Mouse (Mus musculus) mouse embryonic stem cell (cell line): ENCODE data around the gene Ccdc126.

Experiments used
- in situ Hi-C, 2 experiments: fragments of 300-500 bp; cut with MboI; formaldehyde crosslinking; loops; 1 replicate in 1 of 2; 3 replicates in 1 of 2; pipeline ENCODE4 v1.14.3; 2019 to 2020; ENCODE audit warnings: low sequenced_read_pairs in 2 of 2, low pct_unique_long_range_greater_than_20kb in 1 of 2, mixed read lengths in 1 of 2; ENCODE audit not compliant: unreplicated experiment in 1 of 2

The Ccdc126 gene

GRCm38 (mm10) chr6:49332060-49332370 lies 12.9 kb downstream of the Ccdc126 start:
- in situ Hi-C loops = no loop called here

GRCm38 (mm10) chr6:49338566-49338965 lies 19.5 kb downstream of the Ccdc126 start:
- in situ Hi-C loops = no loop called here

DNA sequence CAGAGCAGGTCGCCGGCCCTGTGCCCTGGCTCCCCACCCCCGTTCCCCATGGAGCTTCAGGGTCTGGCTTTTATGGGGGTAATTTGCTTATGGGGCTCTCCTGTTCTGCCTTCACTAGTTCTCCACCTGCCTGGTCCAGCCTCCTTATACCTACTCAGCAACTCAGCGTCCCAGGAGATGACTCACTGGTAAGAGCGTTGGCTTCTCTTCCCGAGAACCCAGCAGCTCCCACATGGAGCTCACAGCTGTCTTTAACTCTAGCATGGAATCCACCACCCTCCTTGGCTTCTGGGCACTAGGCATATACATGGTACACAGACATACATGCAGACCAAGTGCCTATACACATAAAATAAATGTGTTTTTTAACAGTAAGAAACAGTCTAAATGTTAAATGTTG lies 20.1 kb downstream of the Ccdc126 start:
- in situ Hi-C loops = no loop called here

DNA sequence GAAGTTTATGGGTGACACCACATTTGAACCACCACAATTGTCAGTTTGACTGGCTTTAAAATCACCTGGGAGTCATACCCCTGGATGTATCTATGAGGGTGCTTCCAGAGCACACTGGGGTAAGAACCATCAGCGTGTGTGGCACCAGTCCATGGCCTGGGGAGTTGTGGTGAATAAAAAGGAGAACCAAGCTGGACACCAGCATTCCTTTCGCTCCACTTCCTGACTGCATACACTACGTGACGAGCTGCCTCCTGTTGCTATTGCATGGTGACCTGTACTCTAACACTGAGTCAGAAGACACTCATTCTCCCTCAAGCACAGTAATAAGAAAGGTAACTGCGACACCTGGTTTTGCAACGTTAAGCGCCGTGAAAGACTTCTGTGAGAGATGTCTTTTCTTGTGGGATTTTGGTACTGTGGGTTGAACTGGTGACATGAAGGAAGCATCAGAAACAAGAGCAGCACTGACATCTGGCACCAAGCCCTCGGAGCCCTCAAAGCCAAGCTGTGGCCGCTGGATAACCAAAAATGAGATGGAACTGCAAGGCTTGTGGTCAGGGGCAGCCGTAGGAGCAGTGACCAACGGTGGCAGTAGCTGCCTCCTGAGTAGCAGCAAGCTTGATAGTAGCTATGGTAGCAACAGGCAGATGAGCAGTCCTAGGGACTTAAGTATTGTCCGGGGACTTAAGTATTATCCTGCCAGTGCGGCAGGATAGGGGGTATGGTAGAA lies 24.8 kb downstream of the Ccdc126 start:
- in situ Hi-C loops = no loop called here

GRCm38 (mm10) chr6:49349826-49350225 lies 30.8 kb downstream of the Ccdc126 start:
- in situ Hi-C loops = loop anchor here (10.0 to 25.0 kb wide), 3 partner anchors 285 to 315 kb away; partner anchors contain the start of genes Gpnmb (in 1 of the 2) and Malsu1 (in 1 of the 2)

GRCm38 (mm10) chr6:49354613-49355012 lies 35.5 kb downstream of the Ccdc126 start:
- in situ Hi-C loops = loop anchor here (5.0 to 25.0 kb wide), 6 partner anchors 87 to 320 kb away; partner anchors contain the start of genes Gpnmb (in 1 of the 2) and Malsu1 (in 1 of the 2)

GRCm38 (mm10) chr6:49355171-49355570 lies 36.1 kb downstream of the Ccdc126 start:
- in situ Hi-C loops = loop anchor here (5.0 to 25.0 kb wide), 6 partner anchors 88 to 320 kb away; partner anchors contain the start of genes Gpnmb (in 1 of the 2) and Malsu1 (in 1 of the 2)

GRCm38 (mm10) chr6:49360420-49360819 lies 41.3 kb downstream of the Ccdc126 start:
- in situ Hi-C loops = loop anchor here in 1 of 2 experiments (25.0 kb wide), 1 partner anchor 298 kb away; the partner anchor contains the start of gene Malsu1

- in situ Hi-C loops = loop anchor here in 1 of 2 experiments (25.0 kb wide), 1 partner anchor 305 kb away; the partner anchor contains the start of gene Malsu1
These were observed 48.3 kb downstream of the Ccdc126 start, which contains the start of gene Fam221a for GRCm38 (mm10) chr6:49367159-49368054. Gene Fam221a (plus strand): TSS chr6:49367739.

GRCm38 (mm10) chr6:49368212-49368611 lies 49.1 kb downstream of the Ccdc126 start:
- in situ Hi-C loops = loop anchor here in 1 of 2 experiments (25.0 kb wide), 1 partner anchor 306 kb away; the partner anchor contains the start of gene Malsu1

DNA sequence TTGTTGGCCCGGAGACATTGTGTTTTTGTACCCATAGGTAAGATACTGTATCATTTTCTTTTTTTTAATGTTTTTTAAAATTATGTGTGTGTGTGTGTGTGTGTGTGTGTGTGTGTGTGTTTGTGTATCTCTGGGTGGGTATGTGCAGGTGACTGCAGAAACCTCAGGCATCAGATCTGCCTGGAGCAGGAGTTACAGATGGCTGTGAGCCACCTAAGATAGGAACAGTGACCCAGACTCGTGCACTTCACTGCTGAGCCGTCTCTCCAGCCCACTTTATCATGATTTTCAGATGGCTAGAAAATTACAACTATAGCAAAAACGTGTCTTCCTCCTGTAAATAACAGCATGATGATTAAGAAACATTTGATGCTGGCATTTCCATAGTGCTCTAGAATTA lies 53.6 kb downstream of the Ccdc126 start:
- in situ Hi-C loops = loop anchor here in 1 of 2 experiments (25.0 kb wide), 1 partner anchor 310 kb away; the partner anchor contains the start of gene Malsu1

DNA sequence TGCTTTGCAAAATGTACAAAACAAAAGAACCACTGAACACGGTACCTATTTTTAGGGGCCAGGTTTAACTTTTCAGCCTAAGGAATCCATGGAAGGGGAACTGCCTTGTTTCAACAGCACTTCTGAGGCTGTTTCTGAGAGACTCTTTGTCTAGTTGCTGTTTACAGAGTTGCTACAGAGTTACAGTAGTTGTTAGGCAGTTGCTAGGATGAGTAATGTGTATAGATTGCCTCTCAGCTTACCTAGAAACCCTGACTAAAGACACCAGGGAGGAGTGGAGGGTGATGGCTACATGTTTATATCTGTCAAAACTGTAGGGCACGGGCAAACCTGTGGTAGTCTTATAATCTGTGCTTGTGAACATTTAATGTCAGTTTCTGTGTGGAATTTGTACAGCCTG lies 54.9 kb downstream of the Ccdc126 start:
- in situ Hi-C loops = loop anchor here in 1 of 2 experiments (25.0 kb wide), 1 partner anchor 312 kb away; the partner anchor contains the start of gene Malsu1

DNA sequence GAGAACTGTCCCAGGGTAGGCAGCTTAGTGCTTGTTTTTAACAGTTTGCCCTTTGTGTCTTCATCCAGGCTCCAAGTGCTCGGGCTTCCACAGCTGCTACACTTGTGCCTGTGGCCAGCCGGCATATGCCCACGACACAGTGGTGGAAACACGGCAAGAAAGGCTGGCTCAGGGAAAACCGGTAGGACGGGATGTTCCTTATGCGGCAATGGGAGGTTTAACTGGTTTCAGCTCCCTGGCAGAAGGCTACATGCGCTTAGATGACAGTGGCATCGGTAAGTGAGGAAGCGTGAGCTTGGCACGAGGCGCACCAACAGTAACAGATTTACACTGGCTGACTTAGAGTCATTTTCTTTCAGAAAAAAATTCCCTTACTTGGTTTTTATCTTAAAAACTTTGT lies 59.3 kb downstream of the Ccdc126 start:
- in situ Hi-C loops = no loop called here
